ENCODE assay signal across 8 mouse cellular contexts in genomic region chr12:101017971-101018371, GRCm38 (mm10). TPM values are rescaled to one million over a fixed set of nuclear protein-coding genes. Genes with fewer than 3 reads are reported as not detected.
DNase-seq lines count a peak whose midpoint lies in the region; ATAC-seq and TF ChIP-seq lines count a peak whose summit lies in the region.

No protein-coding gene starts in this region.

- peaks cover 29% of the 10 kb centered on the region for H3K4me1 ChIP-seq in embryonic facial prominence, embryonic 14.5 days (ENCODE audit: control insufficient read depth, insufficient read depth, low read length)
- peaks cover 97% of the 10 kb centered on the region for H3K4me1 ChIP-seq in hindbrain, embryonic 10.5 days (replicated peaks)
- peaks cover 31% of the 10 kb centered on the region for H3K4me1 ChIP-seq in lung, embryonic 14.5 days (ENCODE audit: insufficient read depth)
- H3K4me1 ChIP-seq in neural tube, embryonic 14.5 days (ENCODE audit: control insufficient read depth, insufficient read depth, low read length): peaks cover 16% of the 10 kb centered on the region

- 8% methylated on average over 6 of the region's 6 CpGs for WGBS in embryonic facial prominence, embryonic 14.5 days
- WGBS in hindbrain, embryonic 10.5 days: 19% methylated on average over 6 of the region's 6 CpGs
- WGBS in lung, embryonic 14.5 days: 7% methylated on average over 6 of the region's 6 CpGs
- WGBS in neural tube, embryonic 14.5 days: 16% methylated on average over 6 of the region's 6 CpGs

- H3K4me2 ChIP-seq in embryonic facial prominence, embryonic 14.5 days (ENCODE audit: low read depth, low read length): peak overlapping the region; percentile 40
- peak overlapping the region; percentile 43 for H3K4me2 ChIP-seq in lung, embryonic 14.5 days
- peak overlapping the region; percentile 24; the same call in 1 of the 2 replicates for H3K4me2 ChIP-seq in neural tube, embryonic 14.5 days (ENCODE audit: low read depth, low read length)

- peak; percentile 28 for DNase-seq in adrenal gland, postnatal 10 days
- no peak for DNase-seq in adrenal gland, postnatal 4 days (ENCODE audit: low spot score in 2 of 2)
- peak; percentile 56 for DNase-seq in embryonic facial prominence, embryonic 14.5 days (ENCODE audit: low spot score)
- no peak for DNase-seq in hindbrain, embryonic 10.5 days (ENCODE audit: low spot score)
- DNase-seq in lung, embryonic 14.5 days: peak; percentile 29
- no peak for DNase-seq in layer of hippocampus, adult 18-20 months (ENCODE audit: low spot score in 2 of 2)
- no peak for DNase-seq in left cerebral cortex, adult 18-20 months (ENCODE audit: low spot score in 2 of 2)

- H3K27ac ChIP-seq in embryonic facial prominence, embryonic 14.5 days (replicated peaks; ENCODE audit: low read depth, low read length): peak overlapping the region; percentile 52
- peak overlapping the region; percentile 70 for H3K27ac ChIP-seq in hindbrain, embryonic 10.5 days
- peak overlapping the region; percentile 60; the same call in 1 of the 2 replicates for H3K27ac ChIP-seq in lung, embryonic 14.5 days (ENCODE audit: low read depth)
- peak overlapping the region; percentile 50; the same call in 1 of the 2 replicates for H3K27ac ChIP-seq in neural tube, embryonic 14.5 days (ENCODE audit: low read depth, low read length)

- H3K27me3 ChIP-seq in embryonic facial prominence, embryonic 14.5 days (replicated peaks; ENCODE audit: control insufficient read depth, insufficient read depth, low read length): no peaks in the 10 kb centered on the region
- H3K27me3 ChIP-seq in hindbrain, embryonic 10.5 days (ENCODE audit: insufficient read depth, poor library complexity, severe bottlenecking): no peaks in the 10 kb centered on the region
- H3K27me3 ChIP-seq in lung, embryonic 14.5 days (ENCODE audit: insufficient read depth, low read length): no peaks in the 10 kb centered on the region
- H3K27me3 ChIP-seq in neural tube, embryonic 14.5 days (ENCODE audit: control insufficient read depth, insufficient read depth, low read length): no peaks in the 10 kb centered on the region

- H3K36me3 ChIP-seq in embryonic facial prominence, embryonic 14.5 days (ENCODE audit: control insufficient read depth, insufficient read depth, low read length): no peaks in the 10 kb centered on the region
- H3K36me3 ChIP-seq in hindbrain, embryonic 10.5 days: peaks cover 40% of the 10 kb centered on the region
- no peaks in the 10 kb centered on the region for H3K36me3 ChIP-seq in lung, embryonic 14.5 days (ENCODE audit: insufficient read depth)
- 0 out of 2 replicates have a peak, but pooled peaks cover 3% of the 10 kb centered on the region for H3K36me3 ChIP-seq in neural tube, embryonic 14.5 days (ENCODE audit: control insufficient read depth, insufficient read depth, low read length)

- H3K9me3 ChIP-seq in embryonic facial prominence, embryonic 14.5 days (ENCODE audit: control insufficient read depth, low read length): no peaks in the 10 kb centered on the region
- H3K9me3 ChIP-seq in hindbrain, embryonic 10.5 days: no peaks in the 10 kb centered on the region
- H3K9me3 ChIP-seq in lung, embryonic 14.5 days (ENCODE audit: low read depth, low read length): no peaks in the 10 kb centered on the region
- no peaks in the 10 kb centered on the region for H3K9me3 ChIP-seq in neural tube, embryonic 14.5 days (ENCODE audit: control insufficient read depth, low read length)

- peak; percentile 45; the same call in 1 of the 2 replicates for ATAC-seq in embryonic facial prominence, embryonic 14.5 days (ENCODE audit: low read depth)
- ATAC-seq in lung, embryonic 14.5 days (ENCODE audit: insufficient read depth): no peak
- ATAC-seq in neural tube, embryonic 14.5 days (ENCODE audit: low read depth): peak; percentile 22; the same call in 1 of the 2 replicates

- H3K4me3 ChIP-seq in embryonic facial prominence, embryonic 14.5 days (ENCODE audit: low read depth, low read length): no peak overlapping the region
- peak overlapping the region; percentile 20; the same call in 1 of the 2 replicates for H3K4me3 ChIP-seq in hindbrain, embryonic 10.5 days
- H3K4me3 ChIP-seq in lung, embryonic 14.5 days (ENCODE audit: low read depth, low read length): no peak overlapping the region
- no peak overlapping the region for H3K4me3 ChIP-seq in neural tube, embryonic 14.5 days (ENCODE audit: low read depth, low read length)

- H3K9ac ChIP-seq in embryonic facial prominence, embryonic 14.5 days (ENCODE audit: low read depth, low read length): 0 out of 2 replicates have a peak overlapping the region, but pooled peaks have one; percentile 21
- H3K9ac ChIP-seq in lung, embryonic 14.5 days: no peak overlapping the region
- 0 out of 2 replicates have a peak overlapping the region, but pooled peaks have one; percentile 16 for H3K9ac ChIP-seq in neural tube, embryonic 14.5 days (replicated peaks; ENCODE audit: low read depth, low read length)

- no peak for TF ChIP-seq CTCF in lung, embryonic 14.5 days (IDR thresholded peaks at IDR 0.05; ENCODE audit: low read depth)

RNA-seq across cellular contexts. Expression of gene Ccdc88c, which starts 10.9 kb away (rescaled TPM):
- total RNA-seq in adrenal gland, postnatal 10 days (2021): 10 to 100 TPM in 1 of 2 experiments, 1 to 10 TPM in 1; 9.2 to 16.4 TPM
- total RNA-seq in adrenal gland, postnatal 4 days (2021): 10 to 100 TPM in 1 of 2 experiments, 1 to 10 TPM in 1; 9.3 to 12.4 TPM
- polyA plus RNA-seq in embryonic facial prominence, embryonic 14.5 days (2014; fragmentation: Nextera tagmentation; extraction: Ambion mirVana): 5.5 and 6.9 TPM in 2 replicates
- 13.3 and 17.6 TPM in 2 replicates for polyA plus RNA-seq in hindbrain, embryonic 10.5 days (2016; fragmentation: Nextera tagmentation; extraction: Ambion mirVana)
- polyA plus RNA-seq in lung, embryonic 14.5 days (2014; fragmentation: Nextera tagmentation; extraction: Ambion mirVana): 14.0 and 15.3 TPM in 2 replicates
- 13.6 and 14.6 TPM in 2 replicates for polyA plus RNA-seq in neural tube, embryonic 14.5 days (2014; fragmentation: Nextera tagmentation; extraction: Ambion mirVana)
- 10 to 100 TPM; 27.0 to 30.6 TPM for total RNA-seq in layer of hippocampus, adult 18-20 months (2021)
- total RNA-seq in left cerebral cortex, adult 18-20 months (2021): 10 to 100 TPM; 19.1 to 24.0 TPM

Comparison
In these comparisons a context has a peak if more than half of its experiments do, and no peak if none do; other contexts are left out.
1. DNase-seq: peak in adrenal gland, postnatal 10 days (single experiment), embryonic facial prominence, embryonic 14.5 days (single experiment) and lung, embryonic 14.5 days (single experiment); none in adrenal gland, postnatal 4 days (0 of 2), hindbrain, embryonic 10.5 days (single experiment), layer of hippocampus, adult 18-20 months (0 of 2) and left cerebral cortex, adult 18-20 months (0 of 2).
2. Peak in every context shown above with its lines, with median percentiles within 50 percentile points of each other: H3K27ac ChIP-seq and H3K4me2 ChIP-seq.